Mouse (Mus musculus): ENCODE results near the gene Olfr594. TPM values are rescaled to one million over a fixed set of nuclear protein-coding genes. Genes with fewer than 3 reads are reported as not detected.
"Not testable (repeated sequence)": the region's sequence is repeated elsewhere in the genome, so short reads cannot be mapped to it uniquely, and the experiment has no call there.

Gene Olfr594
- polyA plus RNA-seq (2015; fragmentation: Nextera tagmentation; extraction: Ambion mirVana), result not detected in 2 replicates

GRCm38 (mm10) chr7:103216696-103217095 is at the start of gene Olfr594:
Gene Olfr594 (plus strand): TSS chr7:103216996.
- no peaks in the 10 kb centered on the region for H3K36me3 ChIP-seq (replicated peaks; ENCODE audit: insufficient read depth, low read length)
- TF ChIP-seq EP300 (IDR thresholded peaks at IDR 0.05; ENCODE audit: low read depth) (no peak), CTCF (IDR thresholded peaks at IDR 0.05; ENCODE audit: low read depth) (no peak)
- H3K27me3 ChIP-seq (ENCODE audit: insufficient read depth, low read length), result no peaks in the 10 kb centered on the region
- H3K4me2 ChIP-seq (ENCODE audit: low read depth, low read length), result no peak within 1 kb of the TSS
- H3K9me3 ChIP-seq (ENCODE audit: low read length), result no peaks in the 10 kb centered on the region
- H3K4me3 ChIP-seq (ENCODE audit: low read depth, low read length), result no peak within 1 kb of the TSS
- no peak within 1 kb of the TSS for H3K27ac ChIP-seq (ENCODE audit: low read depth)
- H3K4me1 ChIP-seq (ENCODE audit: insufficient read depth), result no peaks in the 10 kb centered on the region
- H3K9ac ChIP-seq (replicated peaks), result no peak within 1 kb of the TSS
- ATAC-seq (no peak), DNase-seq (no peak)

- Histone ChIP-seq H3K4me1 (ENCODE audit: insufficient read depth) (no peaks in the 10 kb centered on the region), H3K9me3 (ENCODE audit: low read length) (no peaks in the 10 kb centered on the region), H3K27ac (ENCODE audit: low read depth) (no peak overlapping the region), H3K27me3 (ENCODE audit: insufficient read depth, low read length) (no peaks in the 10 kb centered on the region), H3K4me3 (ENCODE audit: low read depth, low read length) (no peak overlapping the region), H3K4me2 (ENCODE audit: low read depth, low read length) (no peak overlapping the region), H3K36me3 (replicated peaks; ENCODE audit: insufficient read depth, low read length) (no peaks in the 10 kb centered on the region), H3K9ac (replicated peaks) (no peak overlapping the region)
- WGBS (ENCODE audit: insufficient replicate concordance), result 63% methylated on average over 5 of the region's 5 CpGs
- ATAC-seq (no peak), DNase-seq (no peak)
- TF ChIP-seq EP300 (IDR thresholded peaks at IDR 0.05; ENCODE audit: low read depth), result no peak
- no peak for TF ChIP-seq CTCF (IDR thresholded peaks at IDR 0.05; ENCODE audit: low read depth)
These were observed 47.1 kb upstream of the Olfr594 start for GRCm38 (mm10) chr7:103169697-103170096.

GRCm38 (mm10) chr7:103178240-103178639 is 38.6 kb upstream of the Olfr594 start, which contains the start of gene Olfr591:
Gene Olfr591 (minus strand): TSS chr7:103178340.
- Histone ChIP-seq H3K36me3 (replicated peaks; ENCODE audit: insufficient read depth, low read length) (no peaks in the 10 kb centered on the region), H3K27ac (ENCODE audit: low read depth) (no peak within 1 kb of the TSS), H3K27me3 (ENCODE audit: insufficient read depth, low read length) (no peaks in the 10 kb centered on the region), H3K4me2 (ENCODE audit: low read depth, low read length) (no peak within 1 kb of the TSS), H3K4me3 (ENCODE audit: low read depth, low read length) (no peak within 1 kb of the TSS), H3K9me3 (ENCODE audit: low read length) (peaks cover 5% of the 10 kb centered on the region; the same call in 1 of the 2 replicates), H3K9ac (replicated peaks) (no peak within 1 kb of the TSS), H3K4me1 (ENCODE audit: insufficient read depth) (no peaks in the 10 kb centered on the region)
- DNase-seq (no peak), ATAC-seq (no peak)
- no peak for TF ChIP-seq EP300 (IDR thresholded peaks at IDR 0.05; ENCODE audit: low read depth)
- no peak for TF ChIP-seq CTCF (IDR thresholded peaks at IDR 0.05; ENCODE audit: low read depth)
- 65% methylated on average over 1 of the region's 1 CpGs for WGBS (ENCODE audit: insufficient replicate concordance)

- not testable (repeated sequence) for H3K4me1 ChIP-seq (ENCODE audit: insufficient read depth); H3K4me2 ChIP-seq (ENCODE audit: low read depth, low read length); H3K9ac ChIP-seq (replicated peaks); H3K27me3 ChIP-seq (ENCODE audit: insufficient read depth, low read length); H3K9me3 ChIP-seq (ENCODE audit: low read length); DNase-seq; H3K36me3 ChIP-seq (replicated peaks; ENCODE audit: insufficient read depth, low read length); ATAC-seq; H3K4me3 ChIP-seq (ENCODE audit: low read depth, low read length); H3K27ac ChIP-seq (ENCODE audit: low read depth)
- 65% methylated on average over 1 of the region's 1 CpGs for WGBS (ENCODE audit: insufficient replicate concordance)
These were observed 32.3 kb upstream of the Olfr594 start, which contains the start of gene Olfr592 for GRCm38 (mm10) chr7:103184503-103184902. Gene Olfr592 (plus strand): TSS chr7:103184803.

- Histone ChIP-seq H3K36me3 (replicated peaks; ENCODE audit: insufficient read depth, low read length) (no peaks in the 10 kb centered on the region), H3K27me3 (ENCODE audit: insufficient read depth, low read length) (no peaks in the 10 kb centered on the region), H3K4me3 (ENCODE audit: low read depth, low read length) (no peak within 1 kb of the TSS), H3K9ac (replicated peaks) (no peak within 1 kb of the TSS), H3K4me2 (ENCODE audit: low read depth, low read length) (no peak within 1 kb of the TSS), H3K27ac (ENCODE audit: low read depth) (no peak within 1 kb of the TSS), H3K9me3 (ENCODE audit: low read length) (no peaks in the 10 kb centered on the region), H3K4me1 (ENCODE audit: insufficient read depth) (no peaks in the 10 kb centered on the region)
- 55% methylated on average over 1 of the region's 1 CpGs for WGBS (ENCODE audit: insufficient replicate concordance)
- TF ChIP-seq EP300 (IDR thresholded peaks at IDR 0.05; ENCODE audit: low read depth), result no peak
- no peak for TF ChIP-seq CTCF (IDR thresholded peaks at IDR 0.05; ENCODE audit: low read depth)
- ATAC-seq (no peak), DNase-seq (no peak)
These were observed 5.2 kb upstream of the Olfr594 start, which contains the start of gene Olfr593 for GRCm38 (mm10) chr7:103211562-103211961. Gene Olfr593 (plus strand): TSS chr7:103211862.

GRCm38 (mm10) chr7:103212050-103212449 is 4.7 kb upstream of the Olfr594 start:
- not testable (repeated sequence) for ATAC-seq; H3K4me1 ChIP-seq (ENCODE audit: insufficient read depth); H3K9me3 ChIP-seq (ENCODE audit: low read length); DNase-seq; H3K9ac ChIP-seq (replicated peaks); H3K4me2 ChIP-seq (ENCODE audit: low read depth, low read length); H3K36me3 ChIP-seq (replicated peaks; ENCODE audit: insufficient read depth, low read length); H3K27me3 ChIP-seq (ENCODE audit: insufficient read depth, low read length); H3K27ac ChIP-seq (ENCODE audit: low read depth); H3K4me3 ChIP-seq (ENCODE audit: low read depth, low read length)
- 73% methylated on average over 5 of the region's 5 CpGs for WGBS (ENCODE audit: insufficient replicate concordance)

GRCm38 (mm10) chr7:103252405-103252804 is 35.6 kb downstream of the Olfr594 start, which contains the start of gene Usp17ld:
Gene Usp17ld (minus strand): TSS chr7:103252505.
- not testable (repeated sequence) for H3K36me3 ChIP-seq (replicated peaks; ENCODE audit: insufficient read depth, low read length); H3K9me3 ChIP-seq (ENCODE audit: low read length); H3K4me1 ChIP-seq (ENCODE audit: insufficient read depth); H3K4me3 ChIP-seq (ENCODE audit: low read depth, low read length); H3K27ac ChIP-seq (ENCODE audit: low read depth); H3K27me3 ChIP-seq (ENCODE audit: insufficient read depth, low read length); H3K4me2 ChIP-seq (ENCODE audit: low read depth, low read length); ATAC-seq; H3K9ac ChIP-seq (replicated peaks); DNase-seq

Small RNAs within 50 kb of the gene (microRNA-seq; reads per million reads assigned to microRNA genes)
- gene Gm23550 (not detected), gene Gm25171 (not detected)

Other genes with a start within 250 kb of the Olfr594 start
- not detected in 2 replicates for gene Olfr577, start 241.1 kb upstream of the Olfr594 start, polyA plus RNA-seq (2015; fragmentation: Nextera tagmentation; extraction: Ambion mirVana)
- not detected in 2 replicates for gene Olfr578, start 227.7 kb upstream of the Olfr594 start, polyA plus RNA-seq (2015; fragmentation: Nextera tagmentation; extraction: Ambion mirVana)
- not detected in 2 replicates for gene Olfr582, start 179.0 kb upstream of the Olfr594 start, polyA plus RNA-seq (2015; fragmentation: Nextera tagmentation; extraction: Ambion mirVana)
- not detected in 2 replicates for gene Olfr583, start 165.7 kb upstream of the Olfr594 start, polyA plus RNA-seq (2015; fragmentation: Nextera tagmentation; extraction: Ambion mirVana)
- not detected in 2 replicates for gene Olfr584, start 135.1 kb upstream of the Olfr594 start, polyA plus RNA-seq (2015; fragmentation: Nextera tagmentation; extraction: Ambion mirVana)
- gene Olfr585, start 119.3 kb upstream of the Olfr594 start, polyA plus RNA-seq (2015; fragmentation: Nextera tagmentation; extraction: Ambion mirVana), result not detected in 2 replicates
- not detected in 2 replicates for gene Olfr586, start 91.4 kb upstream of the Olfr594 start, polyA plus RNA-seq (2015; fragmentation: Nextera tagmentation; extraction: Ambion mirVana)
- gene Olfr588-ps1, start 76.1 kb upstream of the Olfr594 start, polyA plus RNA-seq (2015; fragmentation: Nextera tagmentation; extraction: Ambion mirVana), result not detected in 2 replicates
- gene Olfr589, start 60.6 kb upstream of the Olfr594 start, polyA plus RNA-seq (2015; fragmentation: Nextera tagmentation; extraction: Ambion mirVana), result not detected in 2 replicates
- not detected in 2 replicates for gene Olfr591, start 38.7 kb upstream of the Olfr594 start, polyA plus RNA-seq (2015; fragmentation: Nextera tagmentation; extraction: Ambion mirVana)
- gene Olfr592, start 32.2 kb upstream of the Olfr594 start, polyA plus RNA-seq (2015; fragmentation: Nextera tagmentation; extraction: Ambion mirVana), result not detected in 2 replicates
- not detected in 2 replicates for gene Olfr593, start 5.1 kb upstream of the Olfr594 start, polyA plus RNA-seq (2015; fragmentation: Nextera tagmentation; extraction: Ambion mirVana)
- gene Usp17ld, start 35.5 kb downstream of the Olfr594 start, polyA plus RNA-seq (2015; fragmentation: Nextera tagmentation; extraction: Ambion mirVana), result not detected in 2 replicates
- gene Olfr596, start 88.7 kb downstream of the Olfr594 start, polyA plus RNA-seq (2015; fragmentation: Nextera tagmentation; extraction: Ambion mirVana), result not detected in 2 replicates
- not detected in 2 replicates for gene Olfr597, start 99.3 kb downstream of the Olfr594 start, polyA plus RNA-seq (2015; fragmentation: Nextera tagmentation; extraction: Ambion mirVana)
- gene Olfr598, start 106.6 kb downstream of the Olfr594 start, polyA plus RNA-seq (2015; fragmentation: Nextera tagmentation; extraction: Ambion mirVana), result not detected in 2 replicates
- not detected in 2 replicates for gene Olfr599, start 118.9 kb downstream of the Olfr594 start, polyA plus RNA-seq (2015; fragmentation: Nextera tagmentation; extraction: Ambion mirVana)
- not detected in 2 replicates for gene Olfr600, start 132.7 kb downstream of the Olfr594 start, polyA plus RNA-seq (2015; fragmentation: Nextera tagmentation; extraction: Ambion mirVana)
- gene Olfr601, start 145.7 kb downstream of the Olfr594 start, polyA plus RNA-seq (2015; fragmentation: Nextera tagmentation; extraction: Ambion mirVana), result not detected in 2 replicates
- not detected in 2 replicates for gene Olfr603, start 169.2 kb downstream of the Olfr594 start, polyA plus RNA-seq (2015; fragmentation: Nextera tagmentation; extraction: Ambion mirVana)
- gene Usp17lc, start 198.1 kb downstream of the Olfr594 start, polyA plus RNA-seq (2015; fragmentation: Nextera tagmentation; extraction: Ambion mirVana), result not detected in 2 replicates
- not detected in 2 replicates for gene Olfr605, start 228.4 kb downstream of the Olfr594 start, polyA plus RNA-seq (2015; fragmentation: Nextera tagmentation; extraction: Ambion mirVana)
- gene Olfr606, start 232.1 kb downstream of the Olfr594 start, polyA plus RNA-seq (2015; fragmentation: Nextera tagmentation; extraction: Ambion mirVana), result not detected in 2 replicates
- not detected in 2 replicates for gene Olfr607, start 247.2 kb downstream of the Olfr594 start, polyA plus RNA-seq (2015; fragmentation: Nextera tagmentation; extraction: Ambion mirVana)